In genomic region chr9:58656396-58656795, GRCm38 (mm10) we compare ENCODE assay signal across 8 mouse cellular contexts.
A peak's percentile ranks its signal among the peaks of the same experiment; 100 is the strongest.
DNase-seq lines count a peak whose midpoint lies in the region; ATAC-seq lines count a peak whose summit lies in the region.

No protein-coding gene starts in this region.

- H3K4me2 ChIP-seq in kidney, embryonic 16.5 days (replicated peaks; ENCODE audit: low read depth, low read length): no peak overlapping the region

- ATAC-seq in CD4-positive, CD25-positive, alpha-beta regulatory T cell, adult 4 months: no peak
- ATAC-seq in kidney, embryonic 16.5 days (ENCODE audit: low FRiP score, low TSS enrichment): no peak

- 75% methylated on average over 2 of the region's 2 CpGs for WGBS in kidney, embryonic 16.5 days

- peaks cover 11% of the 10 kb centered on the region; the same call in 1 of the 2 replicates for H3K36me3 ChIP-seq in kidney, embryonic 16.5 days (ENCODE audit: insufficient read depth, low read length)
- peaks cover 100% of the 10 kb centered on the region for H3K36me3 ChIP-seq in erythroblast, embryonic 14.5 days (ENCODE audit: control insufficient read depth)

- peak; percentile 26 for DNase-seq in CD4-positive, CD25-positive, alpha-beta regulatory T cell, adult 2 months (ENCODE audit: low read depth, low spot score)
- peak; percentile 44 for DNase-seq in kidney, postnatal 10 days
- DNase-seq in retina, postnatal 1 day: peak; percentile 18
- DNase-seq in frontal cortex, postnatal 25 days (ENCODE audit: low spot score in 2 of 2): no peak
- no peak for DNase-seq in right cerebral cortex, adult 2 months (ENCODE audit: low spot score in 2 of 2)

- no peaks in the 10 kb centered on the region for H3K4me1 ChIP-seq in kidney, embryonic 16.5 days (ENCODE audit: insufficient read depth, low read length)
- H3K4me1 ChIP-seq in erythroblast, embryonic 14.5 days (ENCODE audit: control insufficient read depth): peaks cover 91% of the 10 kb centered on the region

- H3K27me3 ChIP-seq in kidney, embryonic 16.5 days (ENCODE audit: insufficient read depth, low read length): no peaks in the 10 kb centered on the region
- H3K27me3 ChIP-seq in erythroblast, embryonic 14.5 days (ENCODE audit: control insufficient read depth): no peaks in the 10 kb centered on the region

- no peak overlapping the region for H3K9ac ChIP-seq in kidney, embryonic 16.5 days (replicated peaks; ENCODE audit: low read length)

- no peak overlapping the region for H3K27ac ChIP-seq in kidney, embryonic 16.5 days (ENCODE audit: low read length)

- H3K4me3 ChIP-seq in kidney, embryonic 16.5 days (ENCODE audit: low read length): no peak overlapping the region
- peak overlapping the region; percentile 60 for H3K4me3 ChIP-seq in erythroblast, embryonic 14.5 days (replicated peaks)

- no peaks in the 10 kb centered on the region for H3K9me3 ChIP-seq in kidney, embryonic 16.5 days (ENCODE audit: low read length)
- no peaks in the 10 kb centered on the region for H3K9me3 ChIP-seq in erythroblast, embryonic 14.5 days (ENCODE audit: control insufficient read depth, low read length)

Comparison
In these comparisons a context has a peak if more than half of its experiments do, and no peak if none do; other contexts are left out.
1. DNase-seq: peak in CD4-positive, CD25-positive, alpha-beta regulatory T cell, adult 2 months (single experiment), kidney, postnatal 10 days (single experiment) and retina, postnatal 1 day (single experiment); none in frontal cortex, postnatal 25 days (0 of 2) and right cerebral cortex, adult 2 months (0 of 2).